Mouse (Mus musculus): ENCODE results near the gene Rnf220. TPM values are rescaled to one million over a fixed set of nuclear protein-coding genes. Genes with fewer than 3 reads are reported as not detected.

Rnf220 gene
- polyA plus RNA-seq, 1 experiment from 2014 or later, result 49.2 TPM

DNA sequence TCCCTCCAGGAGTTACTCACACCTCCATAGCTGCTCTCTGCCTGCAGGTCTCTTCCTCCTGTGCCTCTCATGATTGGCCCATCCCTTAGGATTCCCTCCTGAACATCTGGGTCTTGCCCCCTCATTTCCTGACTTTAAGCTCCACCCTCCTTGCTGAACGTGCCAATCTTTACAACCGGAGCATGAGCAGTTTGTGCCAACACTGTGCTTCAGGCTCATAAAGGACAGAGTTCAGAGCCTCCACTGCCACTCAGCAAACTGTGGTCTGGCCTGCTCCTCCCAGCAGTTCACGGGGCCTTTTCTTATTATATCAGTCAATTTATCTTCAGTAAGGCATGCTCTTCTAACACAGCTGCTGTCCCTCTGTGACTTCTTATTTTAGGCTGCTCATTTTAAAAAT lies 93.4 kb downstream of the Rnf220 start:
- DNase-seq (ENCODE audit: low read depth, low spot score), result no peak
- CTCF ChIA-PET, result no interaction called here
- no peak for ATAC-seq
- in situ Hi-C loops (cut with MboI; ENCODE audit: low pct_unique_long_range_greater_than_20kb), result no loop called here
- no peak for TF ChIP-seq CTCF (IDR thresholded peaks at IDR 0.05)
- POLR2A ChIA-PET, result no interaction called here
- peaks cover 4% of the 10 kb centered on the region for H3K27me3 ChIP-seq

DNA sequence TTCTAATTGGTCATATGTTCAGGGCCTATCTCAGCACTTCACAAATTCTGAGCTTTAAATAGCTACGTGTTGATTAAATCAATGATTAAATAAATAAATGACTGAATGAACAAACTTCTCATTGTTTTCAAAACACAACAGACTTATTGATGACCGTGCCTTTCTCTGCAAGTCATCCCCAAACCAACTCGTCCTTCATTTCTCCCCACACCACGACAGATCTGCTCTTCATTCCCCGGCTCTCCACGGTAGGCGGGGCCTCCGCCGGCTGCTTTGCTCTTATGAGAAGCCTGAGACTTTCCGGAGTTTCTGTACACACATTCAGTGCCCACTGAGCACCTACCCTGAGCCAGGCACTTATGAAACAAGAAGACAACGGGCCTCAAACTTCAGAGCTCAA lies 99.7 kb downstream of the Rnf220 start:
- peaks cover 10% of the 10 kb centered on the region for H3K27me3 ChIP-seq
- DNase-seq (ENCODE audit: low read depth, low spot score) (no peak), ATAC-seq (no peak)
- ChIA-PET POLR2A (no interaction called here), CTCF (no interaction called here)
- TF ChIP-seq CTCF (IDR thresholded peaks at IDR 0.05), result no peak
- in situ Hi-C loops (cut with MboI; ENCODE audit: low pct_unique_long_range_greater_than_20kb), result no loop called here

DNA sequence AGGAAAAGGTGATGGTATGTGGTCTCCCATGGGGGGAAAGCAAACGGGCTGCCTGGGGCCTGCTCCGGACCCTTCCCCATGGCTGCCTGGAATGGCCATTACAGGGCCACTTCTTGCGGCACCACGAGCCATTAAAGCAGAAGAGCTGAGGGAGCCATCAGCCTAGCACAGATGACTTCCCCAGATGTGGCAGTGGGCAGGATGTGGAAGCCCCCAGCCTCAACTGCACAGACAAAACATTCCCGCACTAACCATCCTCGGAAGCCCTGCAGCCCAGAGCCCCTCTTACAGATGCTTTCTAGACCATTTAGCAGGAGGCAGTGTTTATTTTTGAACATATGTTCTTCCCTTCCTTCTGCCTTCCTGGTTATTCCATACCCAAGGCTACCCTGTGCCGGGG lies 103.8 kb downstream of the Rnf220 start:
- in situ Hi-C loops (cut with MboI; ENCODE audit: low pct_unique_long_range_greater_than_20kb), result no loop called here
- no peak for TF ChIP-seq CTCF (IDR thresholded peaks at IDR 0.05)
- ATAC-seq, result no peak
- peaks cover 9% of the 10 kb centered on the region for H3K27me3 ChIP-seq
- DNase-seq (ENCODE audit: low read depth, low spot score), result no peak
- POLR2A ChIA-PET, result no interaction called here
- CTCF ChIA-PET, result no interaction called here

DNA sequence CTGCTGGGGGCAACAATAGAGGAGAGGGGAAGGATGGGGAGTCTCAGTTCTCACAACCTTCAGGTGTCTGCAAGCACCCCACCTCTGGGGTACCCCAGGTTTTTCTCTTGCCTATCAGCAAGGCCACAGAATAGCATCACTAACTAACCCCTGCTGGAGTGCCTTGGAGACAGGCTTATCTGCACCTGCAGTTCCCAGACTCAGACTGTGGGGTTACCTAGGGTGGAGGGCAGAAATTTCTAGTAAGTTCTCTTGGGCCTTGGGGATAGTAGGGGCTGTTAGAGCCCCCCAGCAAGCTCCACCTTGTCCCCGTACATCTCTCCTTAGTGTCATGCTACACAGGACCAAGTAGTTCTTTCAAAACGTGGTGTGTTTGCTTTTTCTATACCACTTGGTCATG lies 104.5 kb downstream of the Rnf220 start:
- ChIA-PET CTCF (no interaction called here), POLR2A (no interaction called here)
- in situ Hi-C loops (cut with MboI; ENCODE audit: low pct_unique_long_range_greater_than_20kb), result no loop called here
- peaks cover 7% of the 10 kb centered on the region for H3K27me3 ChIP-seq
- no peak for TF ChIP-seq CTCF (IDR thresholded peaks at IDR 0.05)
- DNase-seq (ENCODE audit: low read depth, low spot score), result no peak
- no peak for ATAC-seq

DNA sequence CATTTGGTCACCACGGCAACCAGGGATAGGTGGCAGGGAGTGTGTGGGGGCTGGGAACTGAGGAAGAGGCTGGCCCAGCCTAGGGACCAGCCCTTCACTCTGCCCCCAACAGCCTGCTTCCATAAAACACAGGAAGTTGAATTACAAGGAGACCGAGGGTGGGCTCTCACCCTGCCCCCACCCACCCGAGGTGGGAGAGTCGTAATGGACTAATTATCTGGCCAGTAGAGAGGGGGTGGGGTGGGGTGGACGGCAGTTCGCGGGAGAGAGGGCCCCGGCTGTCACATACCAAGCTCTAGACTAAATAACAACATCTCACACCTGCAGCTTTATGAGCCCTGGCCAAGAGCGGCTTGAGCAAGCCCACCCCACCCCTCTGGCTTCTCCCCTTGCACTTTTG lies 104.9 kb downstream of the Rnf220 start:
- ChIA-PET POLR2A (no interaction called here), CTCF (no interaction called here)
- DNase-seq (ENCODE audit: low read depth, low spot score), result no peak
- in situ Hi-C loops (cut with MboI; ENCODE audit: low pct_unique_long_range_greater_than_20kb), result no loop called here
- TF ChIP-seq CTCF (IDR thresholded peaks at IDR 0.05), result no peak
- no peak for ATAC-seq
- peaks cover 3% of the 10 kb centered on the region for H3K27me3 ChIP-seq

DNA sequence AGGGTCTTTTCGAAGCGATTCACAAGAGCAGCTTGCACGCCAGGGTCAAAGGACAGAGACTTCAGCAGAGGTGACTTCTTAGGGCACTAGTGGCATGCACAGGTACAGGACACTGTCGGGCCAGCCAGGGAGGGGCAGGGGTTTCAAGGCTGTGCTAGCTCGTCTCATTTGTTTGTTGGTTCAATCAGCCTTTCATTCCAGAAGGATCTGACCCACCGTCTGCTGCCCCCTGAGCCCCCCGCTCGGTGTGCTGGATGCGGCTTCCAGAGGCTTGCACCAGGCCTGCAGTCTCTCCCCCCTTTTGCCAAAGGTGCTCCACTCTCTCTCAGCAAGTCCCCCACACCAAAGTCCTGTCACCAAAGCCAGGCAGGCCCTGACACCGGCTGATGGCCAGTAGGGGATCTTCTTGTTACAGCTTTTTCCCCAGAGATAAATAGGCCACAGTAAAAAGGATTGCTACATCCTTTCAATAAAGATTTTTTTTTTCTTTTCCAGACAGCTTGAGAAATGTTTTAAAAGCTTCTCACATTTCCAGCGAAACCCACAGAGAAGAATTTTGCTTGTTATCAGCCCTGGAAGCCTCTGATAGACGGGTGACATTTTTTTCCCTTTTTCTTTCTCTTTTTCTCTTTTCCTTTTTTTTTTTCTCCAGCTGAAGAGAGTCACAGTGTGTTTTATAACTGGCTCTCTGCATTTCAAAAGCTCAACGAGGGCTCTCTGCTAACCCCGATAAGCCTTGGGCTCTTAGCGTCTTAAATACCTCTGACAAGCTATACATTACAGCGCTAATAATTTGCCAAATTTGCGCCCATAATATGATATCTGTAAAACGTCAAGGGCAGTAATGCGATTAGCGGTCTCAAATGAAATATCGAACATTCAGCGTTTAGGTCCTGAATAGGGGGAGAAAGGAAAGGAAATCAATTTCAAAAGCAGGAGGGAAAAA lies 105.7 kb downstream of the Rnf220 start:
- ChIA-PET CTCF (no interaction called here), POLR2A (no interaction called here)
- TF ChIP-seq CTCF (IDR thresholded peaks at IDR 0.05), result no peak
- DNase-seq (ENCODE audit: low read depth, low spot score) (no peak), ATAC-seq (no peak)
- peaks cover 3% of the 10 kb centered on the region for H3K27me3 ChIP-seq
- in situ Hi-C loops (cut with MboI; ENCODE audit: low pct_unique_long_range_greater_than_20kb), result no loop called here

DNA sequence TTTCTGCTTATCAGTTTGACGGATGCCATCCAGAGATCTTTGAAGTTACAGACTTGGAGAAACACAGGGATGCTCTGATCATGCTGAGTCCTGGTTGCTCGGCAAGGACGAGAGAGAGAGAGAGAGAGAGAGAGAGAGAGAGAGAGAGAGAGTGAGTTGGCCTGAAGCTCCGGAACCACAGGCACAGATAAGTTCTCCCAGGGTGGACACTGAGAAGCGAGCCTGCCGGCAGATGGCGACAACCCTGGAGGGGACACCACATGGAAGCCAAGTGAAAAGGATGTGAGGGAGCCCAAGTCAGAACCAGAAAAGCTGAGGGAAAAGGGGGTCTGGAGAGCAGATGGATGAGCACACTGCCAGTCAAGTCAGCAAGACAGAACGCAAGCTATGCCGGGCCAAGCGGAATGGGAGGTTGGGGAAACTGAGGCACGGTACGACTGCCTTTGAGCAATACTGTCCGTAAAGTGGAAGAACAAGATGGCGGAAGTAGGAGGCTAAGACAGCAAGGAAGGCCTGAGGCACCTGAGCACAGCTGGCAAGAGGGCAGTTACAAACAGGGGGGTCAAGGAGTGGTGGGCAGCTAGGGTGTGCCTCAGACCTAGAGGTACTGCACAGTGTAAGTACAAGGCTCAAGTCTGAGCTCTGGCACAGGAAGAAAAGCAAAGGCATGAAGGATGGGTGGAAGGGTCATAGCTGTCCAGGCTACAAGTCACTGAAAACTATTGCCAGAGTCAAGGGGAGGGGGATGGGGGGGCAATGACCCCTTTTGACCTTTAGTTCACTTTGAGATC lies 107.4 kb downstream of the Rnf220 start:
- H3K27me3 ChIP-seq, result peaks cover 3% of the 10 kb centered on the region
- no peak for TF ChIP-seq CTCF (IDR thresholded peaks at IDR 0.05)
- ChIA-PET CTCF (no interaction called here), POLR2A (no interaction called here)
- in situ Hi-C loops (cut with MboI; ENCODE audit: low pct_unique_long_range_greater_than_20kb), result no loop called here
- DNase-seq (ENCODE audit: low read depth, low spot score) (no peak), ATAC-seq (no peak)

DNA sequence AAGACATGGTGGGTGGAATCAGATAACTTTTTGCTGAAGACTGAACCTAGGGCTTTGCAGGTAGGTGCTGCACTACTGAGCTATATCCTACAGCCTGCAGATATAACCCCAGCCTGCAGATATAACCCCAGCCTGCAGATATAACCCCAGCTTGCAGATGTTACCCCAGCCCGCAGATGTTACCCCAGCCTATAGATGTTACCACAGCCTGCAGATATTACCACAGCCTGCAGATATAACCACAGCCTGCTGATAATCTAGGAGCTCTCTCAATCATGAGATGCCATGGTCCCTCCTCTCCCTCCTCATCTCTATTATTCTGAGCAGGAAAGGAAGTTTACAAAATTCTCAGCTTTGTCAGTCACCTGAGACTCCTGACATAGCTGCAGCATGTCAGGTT lies 111.6 kb downstream of the Rnf220 start:
- in situ Hi-C loops (cut with MboI; ENCODE audit: low pct_unique_long_range_greater_than_20kb), result no loop called here
- ATAC-seq (no peak), DNase-seq (ENCODE audit: low read depth, low spot score) (no peak)
- ChIA-PET POLR2A (no interaction called here), CTCF (no interaction called here)
- H3K27me3 ChIP-seq, result no peaks in the 10 kb centered on the region
- TF ChIP-seq CTCF (IDR thresholded peaks at IDR 0.05), result no peak

DNA sequence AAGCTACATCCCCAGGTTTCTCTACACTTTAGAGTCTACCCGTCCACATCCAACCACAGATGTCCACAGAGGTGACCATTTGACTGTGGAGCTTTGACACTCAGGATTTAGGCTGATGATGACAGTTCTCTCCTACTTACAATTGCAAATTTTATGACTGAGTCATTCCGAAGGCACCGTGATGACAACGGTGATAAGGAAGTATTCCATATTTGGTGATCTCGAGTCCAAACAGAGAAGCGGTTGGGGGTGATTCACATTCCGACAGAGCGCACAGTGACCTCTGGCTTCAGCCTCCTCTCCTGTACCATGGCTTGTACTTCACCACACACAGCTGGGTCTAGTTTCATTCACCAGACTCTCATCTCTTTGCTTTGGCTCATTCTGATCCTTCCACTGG lies 115.0 kb downstream of the Rnf220 start:
- no peak for TF ChIP-seq CTCF (IDR thresholded peaks at IDR 0.05)
- DNase-seq (ENCODE audit: low read depth, low spot score) (no peak), ATAC-seq (no peak)
- in situ Hi-C loops (cut with MboI; ENCODE audit: low pct_unique_long_range_greater_than_20kb), result no loop called here
- no peaks in the 10 kb centered on the region for H3K27me3 ChIP-seq
- ChIA-PET CTCF (no interaction called here), POLR2A (no interaction called here)

DNA sequence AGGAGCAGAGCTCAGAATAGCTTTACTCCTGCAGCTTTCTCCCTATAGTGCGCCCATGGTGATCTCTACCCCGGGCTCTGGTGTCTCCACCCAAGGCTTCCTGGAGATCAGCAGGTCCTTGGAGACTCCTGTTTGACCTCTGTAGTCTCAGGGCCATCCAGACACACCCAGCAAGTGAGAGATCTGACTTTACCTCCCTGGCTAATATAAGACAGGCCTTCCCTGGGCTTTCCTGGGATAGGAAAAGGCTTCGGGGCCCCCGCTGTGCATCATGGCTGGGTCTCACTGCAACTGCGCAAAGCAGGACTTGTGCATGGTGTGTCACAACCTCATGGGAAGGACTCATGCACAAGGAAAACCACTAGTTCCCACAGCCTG lies 116.3 kb downstream of the Rnf220 start:
- in situ Hi-C loops (cut with MboI; ENCODE audit: low pct_unique_long_range_greater_than_20kb), result no loop called here

DNA sequence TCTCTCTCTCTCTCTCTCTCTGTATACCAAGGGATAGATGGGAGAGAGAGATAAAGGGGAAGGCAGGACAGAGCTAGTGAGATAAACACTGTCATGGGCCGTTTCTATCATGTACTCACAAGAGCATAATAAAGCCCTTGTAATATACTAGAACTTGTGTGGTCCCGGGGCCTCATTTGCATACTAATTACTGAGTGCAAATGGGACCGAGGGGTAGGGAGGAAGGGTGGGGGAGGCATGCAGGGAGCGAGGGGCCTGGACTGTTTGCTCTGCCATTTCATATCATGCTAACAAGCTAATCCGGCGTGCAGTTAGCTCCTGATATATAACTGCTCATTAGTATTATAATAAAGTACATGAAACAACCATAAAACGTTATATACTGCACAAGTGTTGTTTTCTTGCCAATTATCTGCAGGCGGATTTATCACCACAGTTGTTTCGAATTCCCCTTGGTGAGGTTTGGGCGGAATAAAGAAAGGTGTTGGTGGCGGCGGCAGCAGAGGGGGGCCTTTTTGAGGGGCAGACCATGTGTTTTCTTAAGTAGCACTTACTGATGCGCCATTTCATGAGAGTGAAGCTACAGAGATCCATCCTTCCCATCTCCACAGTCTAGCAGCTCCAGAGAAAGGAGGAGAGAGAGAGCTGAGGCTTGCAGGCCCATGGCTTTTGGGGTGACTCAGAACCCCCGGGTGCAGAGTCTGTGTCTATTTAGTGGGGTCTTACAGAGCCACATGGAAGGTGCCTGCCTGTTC lies 116.9 kb downstream of the Rnf220 start:
- POLR2A ChIA-PET, result no interaction called here
- H3K27me3 ChIP-seq, result no peaks in the 10 kb centered on the region
- CTCF ChIA-PET, result no interaction called here
- no peak for DNase-seq (ENCODE audit: low read depth, low spot score)
- in situ Hi-C loops (cut with MboI; ENCODE audit: low pct_unique_long_range_greater_than_20kb), result no loop called here
- no peak for ATAC-seq
- TF ChIP-seq CTCF (IDR thresholded peaks at IDR 0.05), result no peak

More for the DNA sequence above, 116.3 kb downstream of the Rnf220 start:
- no peak for TF ChIP-seq CTCF (IDR thresholded peaks at IDR 0.05)
- POLR2A ChIA-PET, result no interaction called here
- no peak for ATAC-seq
- no peak for DNase-seq (ENCODE audit: low read depth, low spot score)
- CTCF ChIA-PET, result no interaction called here
- no peaks in the 10 kb centered on the region for H3K27me3 ChIP-seq
